ENCODE assay signal across 16 mouse cellular contexts in the genomic region with DNA sequence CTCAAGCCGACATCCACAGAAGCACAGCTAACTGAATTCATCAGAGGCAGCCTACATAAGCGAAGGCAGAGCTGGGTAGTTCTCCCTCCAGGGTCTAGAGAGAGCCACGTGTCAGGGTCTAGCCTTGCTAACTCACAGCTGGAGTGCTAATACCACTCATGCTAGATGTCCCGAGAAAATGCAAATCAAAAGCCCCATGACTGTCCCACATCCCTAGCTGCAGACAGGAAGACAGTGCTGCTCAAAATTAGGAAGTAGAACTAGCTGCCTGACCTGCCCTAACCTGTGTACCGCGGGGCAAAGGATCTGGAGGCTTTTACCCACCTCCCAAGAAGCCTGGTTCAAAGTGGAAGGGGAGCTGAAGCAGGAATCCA. TPM values are rescaled to one million over a fixed set of nuclear protein-coding genes. Genes with fewer than 3 reads are reported as not detected.
DNase-seq lines count a peak whose midpoint lies in the region; ATAC-seq and TF ChIP-seq lines count a peak whose summit lies in the region.
"Had no signal": no experiment of that assay in that cellular context is flagged by ENCODE, and none has a peak within 500 bp of the region (broad histone marks: within the 10 kb centered on the region; RNA-seq: fewer than 3 reads in every experiment).

No protein-coding gene starts in this region.

- peaks cover 13% of the 10 kb centered on the region for H3K36me3 ChIP-seq in heart, embryonic 13.5 days
- H3K36me3 ChIP-seq in liver, adult 2 months (ENCODE audit: control insufficient read depth, insufficient read depth, low read length) = no peaks in the 10 kb centered on the region
- H3K36me3 ChIP-seq in intestine, postnatal 0 days (ENCODE audit: control insufficient read depth, insufficient read depth) = peaks cover 7% of the 10 kb centered on the region; the same call in 1 of the 2 replicates

- H3K27ac ChIP-seq in heart, embryonic 13.5 days (replicated peaks) = peak overlapping the region; percentile 53; the same call in 1 of the 2 replicates
- peak overlapping the region; percentile 43 for H3K27ac ChIP-seq in liver, adult 2 months (replicated peaks; ENCODE audit: insufficient read depth, low read depth, low read length)
- peak overlapping the region; percentile 28; the same call in 1 of the 2 replicates for H3K27ac ChIP-seq in intestine, postnatal 0 days (ENCODE audit: low read depth, low read length)
- H3K27ac ChIP-seq: hindbrain, embryonic 15.5 days; layer of hippocampus, adult 2 months had no signal

- H3K27me3 ChIP-seq in heart, embryonic 13.5 days (replicated peaks) = no peaks in the 10 kb centered on the region
- H3K27me3 ChIP-seq in liver, adult 2 months (ENCODE audit: control insufficient read depth, insufficient read depth, low read length) = no peaks in the 10 kb centered on the region
- H3K27me3 ChIP-seq in intestine, postnatal 0 days (replicated peaks; ENCODE audit: control insufficient read depth, insufficient read depth, low read length) = no peaks in the 10 kb centered on the region
- H3K27me3 ChIP-seq: hindbrain, embryonic 15.5 days had no signal

- DNase-seq in heart, adult 9 months (ENCODE audit: low spot score in 2 of 2) = no peak
- DNase-seq in liver, adult 2 months (ENCODE audit: extremely low read depth, low read depth, low spot score) = no peak
- DNase-seq in liver (no peak), A20 (ENCODE audit: low read depth, low spot score) (peak; percentile 40)
- DNase-seq in thymus, adult 18-20 months = no peak
- DNase-seq: adrenal gland, adult 8-10 months; gastrocnemius, postnatal 10 days; right cerebral cortex, postnatal 14 days; thymus, postnatal 14 days had no signal

- H3K79me2 ChIP-seq in liver, adult 2 months (ENCODE audit: control insufficient read depth, insufficient read depth, low read length) = no peaks in the 10 kb centered on the region

- H3K9ac ChIP-seq in heart, embryonic 13.5 days = no peak overlapping the region
- H3K9ac ChIP-seq in liver, adult 2 months (ENCODE audit: low read depth, low read length) = no peak overlapping the region
- no peak overlapping the region for H3K9ac ChIP-seq in intestine, postnatal 0 days (ENCODE audit: low read depth, low read length)
- H3K9ac ChIP-seq: hindbrain, embryonic 15.5 days had no signal

- H3K9me3 ChIP-seq in heart, embryonic 13.5 days = no peaks in the 10 kb centered on the region
- no peaks in the 10 kb centered on the region for H3K9me3 ChIP-seq in intestine, postnatal 0 days (ENCODE audit: control insufficient read depth)
- H3K9me3 ChIP-seq: hindbrain, embryonic 15.5 days had no signal

- TF ChIP-seq POLR2A in liver, adult 2 months (IDR thresholded peaks at IDR 0.05; ENCODE audit: extremely low read depth, insufficient read depth, low read length) = no peak

- TF ChIP-seq CTCF in liver, adult 2 months (IDR thresholded peaks at IDR 0.05; ENCODE audit: low read depth, low read length) = no peak
- TF ChIP-seq CTCF in intestine, postnatal 0 days (IDR thresholded peaks at IDR 0.05; ENCODE audit: low read depth) = no peak

- WGBS in heart, embryonic 13.5 days = 51% methylated on average over 6 of the region's 6 CpGs
- 70% methylated on average over 6 of the region's 6 CpGs for WGBS in liver, adult 2 months
- WGBS in intestine, postnatal 0 days = 56% methylated on average over 6 of the region's 6 CpGs

- no peak overlapping the region for H3K4me2 ChIP-seq in heart, embryonic 13.5 days
- no peak overlapping the region for H3K4me2 ChIP-seq in intestine, postnatal 0 days (replicated peaks; ENCODE audit: low read depth)
- H3K4me2 ChIP-seq: hindbrain, embryonic 15.5 days had no signal

- no peak overlapping the region for H3K4me3 ChIP-seq in heart, embryonic 13.5 days
- H3K4me3 ChIP-seq in liver, adult 2 months (ENCODE audit: insufficient read depth, low read depth, low read length) = no peak overlapping the region
- H3K4me3 ChIP-seq in intestine, postnatal 0 days (ENCODE audit: low read depth, low read length) = no peak overlapping the region
- H3K4me3 ChIP-seq: hindbrain, embryonic 15.5 days; layer of hippocampus, adult 2 months had no signal

- H3K4me1 ChIP-seq in heart, embryonic 13.5 days = peaks cover 74% of the 10 kb centered on the region
- H3K4me1 ChIP-seq in liver, adult 2 months (ENCODE audit: control insufficient read depth, insufficient read depth, low read length) = peaks cover 7% of the 10 kb centered on the region; the same call in 1 of the 2 replicates
- peaks cover 7% of the 10 kb centered on the region; the same call in 1 of the 2 replicates for H3K4me1 ChIP-seq in intestine, postnatal 0 days (replicated peaks; ENCODE audit: control insufficient read depth, insufficient read depth, low read length)

- no peak for ATAC-seq in heart, embryonic 13.5 days (ENCODE audit: extremely low read depth, insufficient number of reproducible peaks, low FRiP score, low TSS enrichment)
- no peak for ATAC-seq in intestine, postnatal 0 days
- no peak for ATAC-seq in cerebellum, adult (ENCODE audit: insufficient number of reproducible peaks, low FRiP score, low TSS enrichment)

RNA-seq across cellular contexts. Expression of a gene that starts 14.2 kb away (rescaled TPM):
- polyA plus RNA-seq in heart, embryonic 13.5 days (2015; fragmentation: Nextera tagmentation; extraction: Ambion mirVana) = 4.5 and 6.3 TPM in 2 replicates
- 3.5 and 4.6 TPM in 2 replicates for total RNA-seq in liver, adult 2 months (2014; rRNA removed)
- polyA plus RNA-seq in liver, adult 2 months (2012; rRNA removed) = 6.7 and 8.9 TPM in 2 replicates
- polyA plus RNA-seq in intestine, postnatal 0 days (2015; fragmentation: Nextera tagmentation; extraction: Ambion mirVana) = 3.9 and 4.4 TPM in 2 replicates

RNA-seq across cellular contexts. Expression of a gene that starts 16.6 kb away (rescaled TPM):
- 0.90 and 1.3 TPM in 2 replicates for polyA plus RNA-seq in heart, embryonic 13.5 days (2015; fragmentation: Nextera tagmentation; extraction: Ambion mirVana)
- 3.2 and 6.3 TPM in 2 replicates for total RNA-seq in liver, adult 2 months (2014; rRNA removed)
- 5.5 and 7.1 TPM in 2 replicates for polyA plus RNA-seq in liver, adult 2 months (2012; rRNA removed)
- 1.6 and 1.9 TPM in 2 replicates for polyA plus RNA-seq in intestine, postnatal 0 days (2015; fragmentation: Nextera tagmentation; extraction: Ambion mirVana)
- total RNA-seq: common myeloid progenitor, adult 5-6 weeks; gastrocnemius, postnatal 10 days; megakaryocyte progenitor cell, adult 5-6 weeks had no signal

RNA-seq across cellular contexts. Expression of a gene that starts 26.8 kb away (rescaled TPM):
- polyA plus RNA-seq in heart, embryonic 13.5 days (2015; fragmentation: Nextera tagmentation; extraction: Ambion mirVana) = 2.8 and 2.9 TPM in 2 replicates
- 982 and 1,378 TPM in 2 replicates for total RNA-seq in liver, adult 2 months (2014; rRNA removed)
- polyA plus RNA-seq in liver, adult 2 months (2012; rRNA removed) = 3,567 and 4,585 TPM in 2 replicates
- polyA plus RNA-seq in intestine, postnatal 0 days (2015; fragmentation: Nextera tagmentation; extraction: Ambion mirVana) = 15.5 and 15.6 TPM in 2 replicates
- total RNA-seq: common myeloid progenitor, adult 5-6 weeks; megakaryocyte progenitor cell, adult 5-6 weeks had no signal

Comparison
In these comparisons a context has a peak if more than half of its experiments do, and no peak if none do; other contexts are left out.
1. RNA of a gene that starts 26.8 kb away (polyA plus RNA-seq): 3,567 to 4,585 TPM in liver, adult 2 months; 15.5 to 15.6 TPM in intestine, postnatal 0 days and 2.8 to 2.9 TPM in heart, embryonic 13.5 days; every median in the first group is over 100 times any median in the second.
2. Peak in every context shown above with its lines, with median percentiles within 50 percentile points of each other: H3K27ac ChIP-seq.